Mouse (Mus musculus) gonadal fat pad, adult 2 months (tissue): ENCODE results near the gene Add1. TPM values are rescaled to one million over a fixed set of nuclear protein-coding genes. Genes with fewer than 3 reads are reported as not detected.

Experiments used
- DNase-seq: peaks from one replicate; pipeline ENCODE4 v3.0.0-alpha.2; 2012; ENCODE audit warnings: low read depth
- polyA plus RNA-seq: library from polyadenylated mRNA; depleted of rRNA; stranded (reverse); fragments of >200 nt; gene quantifications from 2 replicates; pipeline ENCODE4 v1.2.3, GENCODE M21; 2012; rRNA removed

Add1 gene
- polyA plus RNA-seq, 1 experiment, result 131 TPM

- DNase-seq, result no peak
Measured at GRCm38 (mm10) chr5:34670280-34670679, 96.8 kb downstream of the Add1 start.

Other genes starting within 250 kb of the Add1 start
- gene Rnf4, start 237.4 kb upstream of the Add1 start, polyA plus RNA-seq, result 87.8 and 111 TPM in 2 replicates
- gene Fam193a, start 203.7 kb upstream of the Add1 start, polyA plus RNA-seq, result 33.9 and 44.8 TPM in 2 replicates
- gene Tnip2, start 59.7 kb upstream of the Add1 start, polyA plus RNA-seq, result 20.1 and 20.9 TPM in 2 replicates
- 16.2 and 16.6 TPM in 2 replicates for gene Sh3bp2, start 47.8 kb upstream of the Add1 start, polyA plus RNA-seq
- 79.5 and 91.4 TPM in 2 replicates for gene Mfsd10, start 63.5 kb downstream of the Add1 start, polyA plus RNA-seq
- gene Nop14, start 86.5 kb downstream of the Add1 start, polyA plus RNA-seq, result 12.1 and 13.8 TPM in 2 replicates
- 0.41 and 1.4 TPM in 2 replicates for gene Grk4, start 86.7 kb downstream of the Add1 start, polyA plus RNA-seq
- gene Htt, start 188.1 kb downstream of the Add1 start, polyA plus RNA-seq, result 16.1 and 19.0 TPM in 2 replicates